Mouse (Mus musculus) left cerebral cortex, adult 9 months (tissue): ENCODE results near the gene St3gal3.

Source experiments
- DNase-seq, 2 experiments: peaks; one replicate each; pipeline ENCODE4 v3.0.0; 2022; ENCODE audit warnings: low spot score in 2 of 2

St3gal3 gene

DNA sequence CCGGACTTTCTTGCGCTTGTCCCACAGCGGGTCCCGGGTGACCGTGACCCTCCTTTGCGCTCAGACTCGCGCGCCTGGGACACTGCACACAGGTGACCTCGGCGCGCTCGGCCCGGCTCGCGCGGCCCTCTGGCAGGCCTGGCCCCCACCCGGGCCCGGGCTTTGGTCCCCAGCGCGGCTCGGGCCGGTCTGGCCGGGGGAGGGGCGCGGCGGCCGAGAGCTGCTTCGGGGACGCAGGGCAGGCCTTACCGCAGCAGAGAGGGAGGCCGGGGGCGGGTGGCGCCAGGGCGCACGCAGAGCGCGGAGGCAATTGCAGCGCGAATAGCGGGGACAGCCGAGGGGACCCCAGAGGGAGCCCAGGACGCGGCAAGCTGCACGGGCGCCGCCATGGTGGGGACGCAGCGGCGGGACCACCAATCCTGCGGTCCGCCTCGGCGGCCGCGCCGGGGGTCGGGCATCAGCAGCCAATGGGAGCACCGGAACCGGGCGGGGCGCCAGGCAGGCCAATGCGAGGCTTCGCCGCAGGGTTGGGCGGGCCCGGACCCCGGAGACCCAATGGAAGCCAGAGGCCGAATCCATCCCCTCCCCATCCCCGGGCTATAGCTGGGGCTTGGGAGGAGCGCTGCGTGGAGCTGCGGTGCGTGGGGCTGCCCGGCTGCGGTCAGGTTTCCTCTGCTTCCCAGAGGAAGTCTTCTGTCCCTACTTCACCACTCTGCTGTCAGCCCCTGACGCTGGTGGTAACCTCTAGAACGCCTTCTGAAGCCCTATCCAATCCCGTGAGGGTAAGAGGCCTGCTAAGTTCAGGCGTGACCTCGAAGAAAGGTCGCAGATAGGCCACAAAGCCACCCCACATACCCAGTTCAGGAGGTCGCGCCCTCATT lies at the start of gene St3gal3:
Gene St3gal3 (minus strand): TSS at position 430 of the 881 bp plus-strand sequence.
- peak; percentile 92 to 98 for DNase-seq

DNA sequence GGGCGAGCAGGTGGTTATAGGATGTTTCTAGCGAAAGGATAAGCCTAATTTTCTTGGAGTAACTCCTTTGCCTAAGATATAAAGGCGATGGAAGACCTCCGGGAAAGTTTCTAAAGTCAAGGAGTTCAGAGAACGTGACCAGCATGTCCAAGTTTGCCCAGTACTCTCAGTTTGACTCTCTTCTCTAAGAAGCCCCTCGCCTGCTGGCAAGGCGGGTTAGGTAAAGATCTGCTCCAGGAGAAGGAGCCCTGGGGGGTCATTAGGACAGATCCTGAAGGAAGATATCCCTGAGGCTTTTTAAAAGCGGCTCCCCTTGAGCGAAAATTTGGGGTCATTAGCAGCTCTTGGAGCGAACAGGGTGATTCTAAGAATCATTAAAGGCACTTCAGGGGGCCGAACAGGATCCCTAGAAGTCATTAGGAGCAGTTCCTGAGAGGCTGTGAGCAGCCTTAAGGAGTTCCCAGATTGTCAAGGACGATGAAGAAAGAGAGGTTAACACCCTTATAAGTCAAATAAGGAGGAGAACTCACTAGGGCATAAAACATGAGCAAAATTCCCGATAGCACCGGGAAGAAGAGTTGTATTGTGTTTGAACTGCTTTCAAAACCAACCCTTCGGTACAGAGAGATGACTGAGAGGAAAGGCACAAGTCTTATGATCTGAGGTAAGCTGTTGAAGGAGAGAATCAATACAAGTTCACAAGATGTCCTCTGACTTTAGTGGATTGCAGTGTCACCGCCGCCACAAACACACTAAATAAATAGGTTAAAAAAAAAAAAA lies 45.8 kb upstream of the St3gal3 start:
- DNase-seq = no peak

DNA sequence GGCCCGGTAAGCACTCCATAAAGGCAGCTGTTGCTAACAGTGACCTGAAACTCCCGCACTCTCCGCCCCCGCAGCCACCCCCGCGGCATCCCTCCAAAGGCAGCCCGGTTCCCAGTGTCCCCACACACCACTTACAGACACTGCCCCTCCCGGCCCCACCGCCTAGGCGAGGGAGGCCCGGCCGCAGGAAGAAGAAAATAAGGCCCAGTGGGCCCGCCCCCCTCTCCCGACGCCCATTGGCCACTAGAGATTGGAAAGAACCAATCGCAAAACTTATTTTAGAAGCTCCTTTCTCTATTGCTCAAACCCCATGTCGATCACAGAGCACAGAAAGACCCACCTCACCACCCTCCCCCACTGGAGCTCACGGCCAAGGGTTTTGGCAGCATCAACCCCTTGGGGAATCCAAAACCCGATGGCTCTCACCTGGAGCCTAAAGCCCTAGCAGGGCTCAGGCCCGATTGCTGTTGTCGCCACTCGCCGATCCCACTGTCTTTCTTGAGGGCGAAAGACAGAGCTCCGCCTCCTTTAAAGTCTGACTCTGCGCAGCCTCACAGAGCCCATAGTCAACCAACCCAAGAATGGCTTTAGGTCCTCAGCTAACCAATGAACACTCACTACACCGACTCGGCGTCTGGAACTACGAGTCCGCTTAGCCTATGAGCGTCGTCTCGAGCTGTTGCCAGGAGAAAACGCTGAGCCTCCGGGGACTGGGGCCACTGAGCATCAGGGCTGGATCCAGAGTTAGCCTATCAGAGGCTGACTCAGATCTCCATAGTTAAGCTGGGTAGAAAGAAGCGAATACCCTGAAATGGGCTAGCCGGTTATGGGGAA lies 45.0 kb upstream of the St3gal3 start, which contains the start of gene Kdm4a:
Gene Kdm4a (minus strand): TSS at position 577 of the 834 bp plus-strand sequence.
- peak; percentile 95 to 96 for DNase-seq

- no peak for DNase-seq
Measured at GRCm38 (mm10) chr4:118178952-118179466, 44.3 kb upstream of the St3gal3 start.

DNA sequence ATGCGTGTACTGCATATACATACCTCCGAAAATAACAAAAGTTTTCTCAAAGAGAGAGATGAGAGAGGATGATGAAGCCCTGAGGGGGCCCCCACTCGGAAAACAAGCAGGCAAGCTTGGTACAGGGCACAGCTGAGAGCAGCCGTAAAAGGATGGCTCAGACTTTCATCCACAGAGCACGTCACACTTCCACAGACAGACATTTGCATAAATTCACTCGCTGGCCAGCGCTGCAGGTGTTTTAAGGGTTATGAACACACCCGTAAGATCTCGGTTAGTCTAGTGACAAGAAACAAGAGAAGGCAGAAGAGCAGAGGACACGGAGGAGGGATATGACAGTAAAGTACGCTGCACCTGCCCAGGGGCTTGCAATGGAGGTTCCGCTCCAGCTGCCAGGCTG lies 37.7 kb upstream of the St3gal3 start:
- no peak for DNase-seq

GRCm38 (mm10) chr4:118171006-118171405 lies 36.3 kb upstream of the St3gal3 start:
- no peak for DNase-seq

GRCm38 (mm10) chr4:118162123-118162522 lies 27.4 kb upstream of the St3gal3 start:
- no peak for DNase-seq

GRCm38 (mm10) chr4:118157666-118158065 lies 23.0 kb upstream of the St3gal3 start:
- DNase-seq = no peak

DNA sequence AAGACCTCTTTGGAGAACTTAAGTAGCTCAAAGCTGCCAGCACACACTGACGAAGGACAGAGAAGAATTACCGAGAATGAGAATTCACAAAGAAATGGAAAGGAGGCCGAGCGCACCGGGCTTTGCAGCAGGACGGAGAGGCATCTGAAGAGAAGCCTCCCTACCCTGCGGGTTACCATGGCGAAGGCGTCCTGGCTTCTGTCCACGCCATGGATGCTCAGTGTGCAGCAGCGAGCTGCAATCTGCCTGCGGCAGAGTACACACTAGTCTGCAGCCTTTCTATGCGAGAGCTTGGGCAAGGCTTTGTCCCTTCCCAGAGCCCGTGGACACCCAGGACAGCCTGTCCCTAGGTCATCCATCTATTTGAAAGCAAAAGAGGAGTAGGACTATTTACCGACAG lies 21.8 kb upstream of the St3gal3 start:
- no peak for DNase-seq

DNA sequence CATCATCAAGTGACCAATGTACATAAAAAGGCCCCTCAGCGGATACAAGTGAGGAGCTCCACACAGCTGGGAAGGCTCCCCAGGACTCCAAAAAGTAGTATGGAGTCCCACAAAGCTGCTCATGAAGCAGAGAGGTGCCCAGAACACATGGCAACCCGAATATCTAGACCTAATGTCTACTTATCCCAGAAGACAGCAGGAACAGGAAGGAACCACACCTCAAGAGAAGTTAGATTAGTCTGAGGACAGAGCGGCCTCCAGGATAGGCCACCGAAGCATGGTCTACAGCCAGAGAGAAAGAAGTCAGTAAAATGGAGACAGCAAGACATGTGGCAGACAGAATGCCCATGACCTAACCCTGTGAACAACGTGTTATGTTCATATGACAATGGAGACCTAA lies 20.2 kb upstream of the St3gal3 start:
- DNase-seq = no peak

GRCm38 (mm10) chr4:118152020-118152785 lies 17.5 kb upstream of the St3gal3 start:
- no peak for DNase-seq

DNA sequence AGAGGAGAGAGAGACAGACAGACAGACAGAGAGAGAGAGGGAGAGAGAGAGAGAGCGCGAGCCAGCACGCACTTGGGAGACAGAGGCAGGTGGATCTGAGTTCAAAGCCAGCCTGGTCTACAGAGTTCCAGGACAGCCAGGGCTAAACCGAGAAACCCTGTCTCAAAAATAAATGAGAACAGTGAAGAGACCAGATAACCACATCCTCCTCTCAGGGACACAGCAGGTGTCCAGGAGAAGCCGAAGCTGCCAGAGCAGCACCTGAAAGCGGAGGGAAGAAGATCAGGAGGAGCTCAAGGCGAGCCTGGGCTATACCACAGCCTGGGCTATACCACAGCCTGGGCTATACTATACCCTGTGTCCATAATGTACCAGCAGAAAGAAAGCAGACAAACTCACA lies 16.1 kb upstream of the St3gal3 start:
- DNase-seq = no peak

GRCm38 (mm10) chr4:118149956-118150680 lies 15.4 kb upstream of the St3gal3 start:
- no peak for DNase-seq

GRCm38 (mm10) chr4:118149055-118149576 lies 14.4 kb upstream of the St3gal3 start:
- no peak for DNase-seq

GRCm38 (mm10) chr4:118148317-118148687 lies 13.6 kb upstream of the St3gal3 start:
- DNase-seq = no peak

DNA sequence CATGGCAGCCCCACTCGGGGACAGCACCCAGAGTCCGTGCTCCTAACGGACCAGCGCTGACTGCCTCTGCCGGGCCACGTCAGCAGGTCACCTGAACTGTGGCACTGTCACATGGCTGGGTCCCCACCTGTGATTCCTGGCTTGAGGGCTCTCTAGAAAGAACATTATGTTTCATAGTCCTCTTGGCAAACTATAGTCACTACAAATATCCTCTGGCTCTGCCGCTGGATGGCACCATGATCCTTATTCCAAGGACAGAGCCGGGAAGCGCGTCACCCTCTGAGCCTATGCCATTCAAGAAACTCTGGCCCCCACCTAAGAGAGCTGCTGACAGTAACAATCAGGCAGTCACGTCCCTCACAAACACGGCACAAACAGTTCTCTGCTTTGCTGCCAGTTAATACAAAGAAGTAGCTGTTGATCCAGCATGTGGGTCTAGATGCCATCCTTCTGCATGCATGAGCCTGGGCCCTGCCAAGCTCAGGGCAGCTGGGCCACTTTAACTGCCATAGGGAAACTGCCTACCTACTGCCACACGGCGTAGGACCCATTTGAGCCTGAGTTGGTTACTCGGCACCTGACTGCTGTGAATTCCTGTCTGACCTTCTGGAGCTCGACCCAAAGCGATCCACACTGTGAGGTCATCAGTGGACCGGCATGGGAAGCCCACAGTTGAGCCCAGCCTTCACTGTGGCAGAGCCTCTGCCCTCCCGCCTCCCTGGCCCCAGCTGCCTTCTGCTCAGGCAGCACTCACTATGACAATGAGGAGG lies 13.0 kb upstream of the St3gal3 start:
- peak; percentile 64 for DNase-seq

DNA sequence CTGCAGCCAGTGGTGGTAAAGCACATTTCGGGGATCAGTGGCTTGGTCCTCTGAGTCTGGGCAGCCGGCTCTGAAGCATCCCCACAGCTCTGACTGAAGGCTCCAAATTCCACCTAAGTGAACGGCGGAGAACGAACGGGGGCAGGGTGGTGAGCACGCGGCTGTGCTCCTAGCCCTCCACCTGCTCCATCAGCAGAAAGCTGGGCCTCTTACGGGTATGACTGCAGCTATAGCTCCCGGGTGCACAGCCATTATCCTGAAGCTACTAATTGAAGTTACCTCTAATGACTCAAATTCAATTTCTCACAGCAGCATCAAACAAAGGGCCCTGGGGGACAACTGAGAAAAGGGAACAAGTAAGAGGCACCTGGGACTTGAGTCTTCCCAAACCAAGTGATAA lies 12.4 kb upstream of the St3gal3 start:
- no peak for DNase-seq

DNA sequence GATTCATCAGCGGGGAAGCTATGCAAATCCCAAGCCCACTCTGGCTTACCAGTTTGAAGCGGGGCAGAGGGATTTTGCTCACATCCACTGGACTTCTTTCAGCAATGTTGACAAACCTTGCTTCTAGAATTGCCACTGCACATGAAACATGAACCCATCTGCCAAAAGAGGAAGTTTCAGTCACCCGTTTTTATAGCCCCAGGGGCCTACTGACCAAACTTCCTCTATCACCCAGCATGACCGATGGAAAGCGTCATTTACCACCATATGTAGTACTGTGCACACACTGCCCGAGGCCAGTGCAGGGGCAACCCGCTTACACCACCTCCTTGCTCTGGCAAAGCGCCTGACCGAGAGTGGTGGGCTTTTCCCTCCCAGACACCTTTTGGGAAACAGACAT lies 9.6 kb upstream of the St3gal3 start:
- DNase-seq = no peak

GRCm38 (mm10) chr4:118143679-118144078 lies 9.0 kb upstream of the St3gal3 start:
- DNase-seq = no peak
